Mouse (Mus musculus) lung, embryonic 15.5 days (tissue): ENCODE results near the gene Fezf1. TPM values are rescaled to one million over a fixed set of nuclear protein-coding genes. Genes with fewer than 3 reads are reported as not detected.

Experiments
- ATAC-seq: fragments of 200-750 bp; cut with Nextera tagmentation; 2 replicates; pipeline ENCODE4 v1.8.0; 2017; ENCODE audit warnings: moderate number of reproducible peaks, borderline replicate concordance; ENCODE audit not compliant: low FRiP score, low TSS enrichment; ENCODE audit errors: extremely low read depth
- H3K27ac ChIP-seq: fragments of 300-500 bp; sonication (generic); 2 replicates; pipeline ENCODE4 v1.5.1; 2015; ENCODE audit warnings: moderate library complexity, mild to moderate bottlenecking, inconsistent platforms
- H3K27me3 ChIP-seq: fragments of 300-500 bp; sonication (generic); 2 replicates; pipeline ENCODE4 v1.6.1; 2015; ENCODE audit warnings: inconsistent platforms
- H3K36me3 ChIP-seq: fragments of 300-500 bp; sonication (generic); 2 replicates; pipeline ENCODE4 v1.6.1; 2015; ENCODE audit warnings: inconsistent platforms
- H3K4me1 ChIP-seq: fragments of 300-500 bp; sonication (generic); 2 replicates; pipeline ENCODE4 v1.6.1; 2015; ENCODE audit warnings: inconsistent platforms
- H3K4me2 ChIP-seq: fragments of 300-500 bp; sonication (generic); 2 replicates; pipeline ENCODE4 v1.6.1; 2015; ENCODE audit warnings: inconsistent platforms, mild to moderate bottlenecking, moderate library complexity
- H3K4me3 ChIP-seq: fragments of 300-500 bp; sonication (generic); 2 replicates; pipeline ENCODE4 v1.5.1; 2015; ENCODE audit warnings: mild to moderate bottlenecking, inconsistent platforms
- H3K9ac ChIP-seq: fragments of 300-500 bp; sonication (generic); 2 replicates; pipeline ENCODE4 v1.6.1; 2015; ENCODE audit warnings: inconsistent platforms
- H3K9me3 ChIP-seq: fragments of 300-500 bp; sonication (generic); 2 replicates; pipeline ENCODE4 v1.6.1; 2016; ENCODE audit warnings: inconsistent platforms
- WGBS: fragments of 180-500 bp; shearing (Covaris S2); methylation state at CpG from one replicate; pipeline ENCODE4 v1.1.7; 2015; 5-methylcytosine and 5-hydroxymethylcytosine counted together
- polyA plus RNA-seq: library from polyadenylated mRNA; unstranded; fragments of >200 nt; fragmentation: Nextera tagmentation; extraction: Ambion mirVana; gene quantifications from 2 replicates; pipeline ENCODE4 v1.2.1, GENCODE M21; 2015

Fezf1 gene
- polyA plus RNA-seq, 1 experiment from 2014 or later: not detected

GRCm38 (mm10) chr6:23254644-23255043 lies 6.5 kb upstream of the Fezf1 start:
- Histone ChIP-seq H3K4me2 (no peak overlapping the region), H3K27me3 (peaks cover 92% of the 10 kb centered on the region), H3K36me3 (no peaks in the 10 kb centered on the region), H3K9me3 (no peaks in the 10 kb centered on the region), H3K4me3 (no peak overlapping the region), H3K9ac (no peak overlapping the region), H3K4me1 (peaks cover 8% of the 10 kb centered on the region), H3K27ac (no peak overlapping the region)
- WGBS: 2% methylated on average over 11 of the region's 11 CpGs
- ATAC-seq: no peak

- Histone ChIP-seq H3K36me3 (no peaks in the 10 kb centered on the region), H3K27ac (no peak overlapping the region), H3K9me3 (no peaks in the 10 kb centered on the region), H3K4me3 (no peak overlapping the region), H3K27me3 (peaks cover 92% of the 10 kb centered on the region), H3K4me1 (peaks cover 17% of the 10 kb centered on the region), H3K4me2 (no peak overlapping the region), H3K9ac (no peak overlapping the region)
- peak; percentile 46 for ATAC-seq
- under 1% methylated on average over 43 of the region's 43 CpGs for whole genome bisulfite sequencing
These were observed 5.5 kb upstream of the Fezf1 start for GRCm38 (mm10) chr6:23253353-23254311.

GRCm38 (mm10) chr6:23252196-23253135 lies 4.3 kb upstream of the Fezf1 start:
- Histone ChIP-seq H3K4me1 (peaks cover 28% of the 10 kb centered on the region), H3K9me3 (no peaks in the 10 kb centered on the region), H3K9ac (no peak overlapping the region), H3K27me3 (peaks cover 92% of the 10 kb centered on the region), H3K4me2 (no peak overlapping the region), H3K36me3 (no peaks in the 10 kb centered on the region), H3K4me3 (no peak overlapping the region), H3K27ac (no peak overlapping the region)
- ATAC-seq: no peak
- WGBS: 3% methylated on average over 20 of the region's 20 CpGs

DNA sequence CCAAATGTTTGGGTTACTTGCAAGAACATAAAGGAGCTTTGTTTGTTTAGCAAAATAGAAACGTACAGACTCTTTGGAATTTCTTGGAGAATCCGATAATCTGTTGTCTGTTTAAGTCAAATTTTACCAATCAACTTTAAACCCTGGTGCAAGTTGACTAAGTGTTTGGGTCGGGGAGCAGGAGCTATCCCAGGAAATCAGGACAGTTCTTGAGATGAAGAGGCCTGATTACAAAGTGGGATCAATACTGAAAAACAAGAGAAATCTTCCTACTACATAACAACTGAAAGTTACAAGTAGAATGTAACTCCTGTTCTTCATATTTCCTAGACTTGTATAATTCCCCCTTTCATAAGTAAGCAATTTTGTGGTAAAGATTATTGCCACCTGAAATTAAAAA lies 3.3 kb upstream of the Fezf1 start:
- no peak for ATAC-seq
- H3K9me3 ChIP-seq: no peaks in the 10 kb centered on the region

GRCm38 (mm10) chr6:23250288-23250955 lies 2.3 kb upstream of the Fezf1 start:
- Histone ChIP-seq H3K9ac (no peak overlapping the region), H3K36me3 (no peaks in the 10 kb centered on the region), H3K4me2 (no peak overlapping the region), H3K27me3 (peaks cover 92% of the 10 kb centered on the region), H3K27ac (no peak overlapping the region), H3K9me3 (no peaks in the 10 kb centered on the region), H3K4me3 (no peak overlapping the region), H3K4me1 (peaks cover 31% of the 10 kb centered on the region)
- 1% methylated on average over 22 of the region's 22 CpGs for WGBS
- ATAC-seq: no peak

More for the DNA sequence above, 3.3 kb upstream of the Fezf1 start:
- 4% methylated on average over 3 of the region's 3 CpGs for WGBS
- Histone ChIP-seq H3K27ac (no peak overlapping the region), H3K4me3 (no peak overlapping the region), H3K36me3 (no peaks in the 10 kb centered on the region), H3K27me3 (peaks cover 92% of the 10 kb centered on the region), H3K4me1 (peaks cover 31% of the 10 kb centered on the region), H3K4me2 (no peak overlapping the region), H3K9ac (no peak overlapping the region)

GRCm38 (mm10) chr6:23249616-23250287 lies 1.6 kb upstream of the Fezf1 start:
- no peaks in the 10 kb centered on the region for H3K36me3 ChIP-seq
- peak; percentile 50; the same call in 1 of the 2 replicates for ATAC-seq
- no peak overlapping the region for H3K9ac ChIP-seq
- H3K4me2 ChIP-seq: peak overlapping the region; percentile 70
- H3K27ac ChIP-seq: no peak overlapping the region
- 3% methylated on average over 24 of the region's 29 CpGs for WGBS
- H3K4me1 ChIP-seq: peaks cover 31% of the 10 kb centered on the region
- peaks cover 92% of the 10 kb centered on the region for H3K27me3 ChIP-seq
- peak overlapping the region; percentile 37 for H3K4me3 ChIP-seq
- H3K9me3 ChIP-seq: no peaks in the 10 kb centered on the region

DNA sequence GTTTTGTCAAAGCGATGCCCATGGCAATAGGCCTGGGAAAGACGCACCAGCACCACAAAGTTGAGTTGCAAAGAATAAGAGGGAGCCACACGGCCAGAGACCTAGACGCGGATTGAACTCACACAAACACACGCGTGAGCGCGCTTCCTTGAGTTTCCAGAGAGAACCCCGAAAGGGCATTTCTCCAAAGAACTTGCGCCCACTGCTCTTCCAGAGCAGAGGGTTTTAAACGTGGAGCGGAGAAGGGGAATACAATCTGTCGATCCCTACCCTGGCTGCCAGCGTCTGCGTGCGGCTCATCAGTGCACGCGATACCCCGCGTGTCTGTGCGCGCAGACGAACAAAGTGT lies 865 bp upstream of the Fezf1 start:
- H3K4me3 ChIP-seq: peak overlapping the region; percentile 37
- no peaks in the 10 kb centered on the region for H3K9me3 ChIP-seq
- H3K4me2 ChIP-seq: peak overlapping the region; percentile 70
- no peak overlapping the region for H3K9ac ChIP-seq
- WGBS: under 1% methylated on average over 24 of the region's 24 CpGs
- ATAC-seq: no peak
- H3K36me3 ChIP-seq: no peaks in the 10 kb centered on the region
- no peak overlapping the region for H3K27ac ChIP-seq
- H3K27me3 ChIP-seq: peaks cover 92% of the 10 kb centered on the region
- peaks cover 31% of the 10 kb centered on the region for H3K4me1 ChIP-seq

DNA sequence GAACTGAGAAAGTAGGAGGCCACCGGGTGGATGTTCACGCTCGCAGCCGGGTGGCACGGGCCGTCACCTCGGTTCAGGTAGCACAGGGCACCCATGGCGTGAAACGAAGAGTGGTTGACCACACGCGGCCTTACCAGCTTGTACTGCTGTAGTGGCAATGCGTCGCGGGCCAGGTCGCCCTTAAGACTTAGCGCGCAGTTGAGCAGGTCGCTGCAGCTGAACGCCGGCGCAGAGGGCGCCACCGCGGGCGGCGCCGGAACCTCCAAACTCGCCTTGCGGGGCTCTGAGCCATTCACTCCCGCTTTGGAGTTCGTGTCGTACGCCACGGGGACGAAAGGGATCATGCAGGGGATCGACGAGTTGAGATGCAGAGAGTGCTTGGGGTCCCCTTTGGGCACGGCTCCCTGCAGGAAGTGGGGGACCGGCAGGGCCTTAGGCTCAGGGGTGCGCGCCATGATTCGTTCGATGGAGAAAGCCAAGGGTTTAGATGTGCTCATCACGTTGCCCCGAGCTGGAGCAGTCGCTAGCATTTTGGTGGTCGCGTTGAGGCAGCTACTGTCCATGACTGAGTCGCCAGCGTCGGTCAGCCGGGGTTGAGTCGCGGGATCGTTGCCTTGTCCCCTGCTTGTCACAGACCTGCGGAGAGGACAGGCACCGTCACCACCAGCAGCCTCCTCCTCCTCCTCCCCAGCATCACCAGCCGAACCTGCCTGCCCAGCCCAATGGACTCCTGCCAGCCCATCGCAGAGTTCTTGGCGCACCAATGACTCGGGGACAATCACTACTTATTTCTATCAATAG lies 450 bp downstream of the Fezf1 start:
- Histone ChIP-seq H3K36me3 (no peaks in the 10 kb centered on the region), H3K27me3 (peaks cover 92% of the 10 kb centered on the region), H3K9ac (no peak overlapping the region), H3K4me3 (peak overlapping the region; percentile 37), H3K4me1 (peaks cover 24% of the 10 kb centered on the region), H3K9me3 (no peaks in the 10 kb centered on the region), H3K27ac (no peak overlapping the region), H3K4me2 (peak overlapping the region; percentile 70)
- under 1% methylated on average over 61 of the region's 61 CpGs for WGBS
- no peak for ATAC-seq

DNA sequence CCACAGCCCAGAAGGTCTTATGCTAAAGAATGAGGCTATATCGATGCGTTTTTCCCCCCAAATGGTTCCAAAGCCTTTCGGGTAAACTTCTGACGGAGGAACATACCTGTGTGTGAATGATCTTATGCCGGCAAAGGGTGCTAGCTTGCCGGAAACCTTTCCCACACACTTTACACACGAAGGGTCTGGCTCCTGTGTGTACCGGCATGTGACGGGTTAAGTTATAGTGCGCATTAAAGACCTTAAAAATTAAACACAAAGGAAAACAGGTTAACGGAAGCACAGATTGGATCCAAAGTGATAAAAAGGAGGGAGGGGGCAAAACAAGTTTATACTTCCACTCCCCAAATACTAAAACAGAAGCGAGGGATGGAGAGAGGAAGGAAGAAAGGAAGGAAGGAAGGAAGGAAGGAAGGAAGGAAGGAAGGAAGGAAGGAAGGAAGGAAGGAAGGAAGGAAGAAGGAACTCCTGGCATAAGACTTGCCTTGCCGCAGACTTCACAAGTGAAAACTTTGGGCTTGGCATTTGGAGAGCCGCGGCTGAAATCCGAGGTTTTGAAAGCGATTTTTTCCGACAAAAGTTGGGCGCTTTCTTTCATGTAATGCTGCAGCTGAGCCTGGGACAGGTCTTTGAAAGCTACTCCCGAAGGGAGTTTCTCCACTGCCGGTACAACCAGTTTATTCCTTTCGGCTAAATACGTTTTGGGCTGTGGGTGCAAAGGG lies 1.2 kb downstream of the Fezf1 start:
- 2% methylated on average over 23 of the region's 23 CpGs for WGBS
- no peak for ATAC-seq
- Histone ChIP-seq H3K9ac (no peak overlapping the region), H3K36me3 (no peaks in the 10 kb centered on the region), H3K4me3 (peak overlapping the region; percentile 37), H3K9me3 (no peaks in the 10 kb centered on the region), H3K27ac (no peak overlapping the region), H3K4me1 (peaks cover 24% of the 10 kb centered on the region), H3K27me3 (peaks cover 91% of the 10 kb centered on the region), H3K4me2 (peak overlapping the region; percentile 70)
